Mouse (Mus musculus): ENCODE measurements at regions not wholly inside any gene's neighbourhood (a gene's known extent, or its start where the extent isn't known, plus 50 kb on each side); places are given as distances from the start of the nearest gene placed in this dataset.
A peak's percentile ranks its signal among the peaks of the same experiment; 100 is the strongest.

DNA sequence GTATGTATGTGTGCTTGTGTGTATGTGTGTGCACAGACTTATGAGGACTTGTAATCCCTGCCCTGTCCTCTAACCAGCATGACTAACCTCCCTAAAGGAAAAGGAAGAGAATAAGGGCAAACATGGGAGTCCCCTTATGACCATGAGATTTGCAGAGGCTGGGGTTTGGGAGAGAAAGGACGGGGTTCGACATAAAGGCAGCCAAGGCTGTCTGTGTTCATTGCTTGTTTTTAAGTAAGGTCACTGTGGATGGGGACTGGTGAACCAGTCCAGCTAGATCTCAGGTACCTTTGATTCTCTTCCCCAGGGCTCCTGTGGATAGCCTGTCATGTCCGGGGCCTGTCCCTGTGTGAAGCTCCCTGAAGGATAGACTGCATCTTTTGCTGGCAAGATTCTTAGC is 55.6 kb downstream of the Irf2bp2 start:
- WGBS = 43% methylated on average over 3 of the region's 3 CpGs
- H3K9ac ChIP-seq = no peak overlapping the region
- no peaks in the 10 kb centered on the region for H3K9me3 ChIP-seq (replicated peaks)
- H3K27me3 ChIP-seq = no peaks in the 10 kb centered on the region
- H3K4me1 ChIP-seq = peaks cover 63% of the 10 kb centered on the region
- no peak overlapping the region for H3K4me2 ChIP-seq
- H3K36me3 ChIP-seq = no peaks in the 10 kb centered on the region
- H3K27ac ChIP-seq = peak overlapping the region; percentile 57; the same call in 1 of the 2 replicates
- no peak for ATAC-seq (replicated peaks; ENCODE audit: low FRiP score)
- no peak overlapping the region for H3K4me3 ChIP-seq (replicated peaks)

DNA sequence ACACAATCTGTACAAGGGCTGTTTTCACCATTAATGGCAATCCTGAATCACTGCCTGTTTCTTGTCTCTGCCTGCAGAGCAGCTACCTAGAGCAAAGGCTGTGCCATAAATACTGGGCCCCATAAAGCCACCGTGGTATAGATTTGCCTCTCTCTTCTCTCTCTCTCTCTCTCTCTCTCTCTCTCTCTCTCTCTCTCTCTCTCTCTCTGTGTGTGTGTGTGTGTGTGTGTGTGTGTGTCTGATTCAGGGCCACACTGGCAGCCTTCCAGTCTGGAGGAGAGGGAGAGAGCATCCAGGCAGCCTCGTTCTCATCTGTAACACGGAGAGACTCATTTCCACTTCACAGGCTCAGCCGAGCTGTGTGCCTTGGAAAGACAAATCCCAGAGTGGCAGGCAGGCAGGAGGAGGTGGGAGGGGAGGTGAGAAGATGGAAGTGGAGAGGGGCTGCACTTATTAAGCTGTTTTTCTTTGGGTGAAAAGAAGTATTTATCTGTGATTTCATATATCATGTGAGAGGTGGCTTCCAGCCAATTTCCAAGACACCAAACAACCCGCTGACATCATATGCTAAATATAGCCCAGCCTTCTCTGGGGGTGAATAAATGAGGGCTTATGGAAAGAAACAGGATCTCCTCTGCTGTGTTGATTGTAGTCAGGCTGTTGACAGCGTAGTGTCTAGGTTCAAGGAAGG is 56.7 kb downstream of the Irf2bp2 start:
- no peaks in the 10 kb centered on the region for H3K27me3 ChIP-seq
- no peak for ATAC-seq (replicated peaks; ENCODE audit: low FRiP score)
- 0 out of 2 replicates have a peak overlapping the region, but pooled peaks have one; percentile 26 for H3K4me2 ChIP-seq
- 13% methylated on average over 6 of the region's 6 CpGs for WGBS
- H3K27ac ChIP-seq = peak overlapping the region; percentile 87
- no peak overlapping the region for H3K9ac ChIP-seq
- no peaks in the 10 kb centered on the region for H3K36me3 ChIP-seq
- peaks cover 62% of the 10 kb centered on the region for H3K4me1 ChIP-seq
- no peak overlapping the region for H3K4me3 ChIP-seq (replicated peaks)
- no peaks in the 10 kb centered on the region for H3K9me3 ChIP-seq (replicated peaks)

DNA sequence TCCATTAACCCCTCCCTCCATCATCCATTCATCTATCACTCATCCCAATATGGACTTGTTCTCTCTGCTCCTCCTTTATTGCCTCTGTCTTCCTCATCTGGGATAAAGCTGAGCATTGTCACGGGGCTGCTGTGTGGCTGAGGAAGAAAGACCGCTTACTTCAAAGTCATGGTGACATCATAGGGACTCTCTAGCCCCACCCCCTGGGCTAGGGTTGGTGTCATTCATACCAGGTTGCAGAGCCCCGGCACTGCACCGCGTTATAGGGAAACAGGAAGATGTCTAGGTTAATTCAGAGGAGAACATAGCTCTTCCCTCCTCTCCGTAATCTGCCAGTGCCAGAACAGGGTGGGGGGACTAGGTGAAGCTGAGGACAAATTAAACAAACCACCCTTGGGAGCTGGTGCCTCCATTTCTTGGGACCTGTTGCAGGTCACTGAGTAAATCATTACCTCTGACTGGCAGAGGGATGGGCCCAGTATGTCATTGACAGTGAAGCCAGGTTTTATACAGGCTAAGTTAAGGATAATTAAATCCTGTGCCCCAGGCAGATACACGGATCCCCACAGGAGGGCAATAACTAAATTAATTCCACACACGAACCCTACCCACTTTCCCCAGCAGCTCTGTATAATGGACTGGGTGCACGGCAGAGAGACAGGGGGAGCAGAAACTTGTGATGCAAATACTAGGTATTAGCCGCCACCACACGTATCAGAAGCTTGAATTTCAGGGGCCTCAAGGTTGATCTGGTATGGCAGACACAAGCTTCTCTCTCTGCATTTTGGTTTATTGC is 57.5 kb downstream of the Irf2bp2 start:
- Histone ChIP-seq H3K27ac (peak overlapping the region; percentile 87), H3K27me3 (no peaks in the 10 kb centered on the region), H3K4me3 (replicated peaks) (no peak overlapping the region), H3K36me3 (no peaks in the 10 kb centered on the region), H3K4me1 (peaks cover 61% of the 10 kb centered on the region), H3K4me2 (peak overlapping the region; percentile 26), H3K9me3 (replicated peaks) (no peaks in the 10 kb centered on the region), H3K9ac (no peak overlapping the region)
- WGBS = 20% methylated on average over 11 of the region's 11 CpGs
- ATAC-seq (replicated peaks; ENCODE audit: low FRiP score) = peak; percentile 41; the same call in 1 of the 2 replicates

DNA sequence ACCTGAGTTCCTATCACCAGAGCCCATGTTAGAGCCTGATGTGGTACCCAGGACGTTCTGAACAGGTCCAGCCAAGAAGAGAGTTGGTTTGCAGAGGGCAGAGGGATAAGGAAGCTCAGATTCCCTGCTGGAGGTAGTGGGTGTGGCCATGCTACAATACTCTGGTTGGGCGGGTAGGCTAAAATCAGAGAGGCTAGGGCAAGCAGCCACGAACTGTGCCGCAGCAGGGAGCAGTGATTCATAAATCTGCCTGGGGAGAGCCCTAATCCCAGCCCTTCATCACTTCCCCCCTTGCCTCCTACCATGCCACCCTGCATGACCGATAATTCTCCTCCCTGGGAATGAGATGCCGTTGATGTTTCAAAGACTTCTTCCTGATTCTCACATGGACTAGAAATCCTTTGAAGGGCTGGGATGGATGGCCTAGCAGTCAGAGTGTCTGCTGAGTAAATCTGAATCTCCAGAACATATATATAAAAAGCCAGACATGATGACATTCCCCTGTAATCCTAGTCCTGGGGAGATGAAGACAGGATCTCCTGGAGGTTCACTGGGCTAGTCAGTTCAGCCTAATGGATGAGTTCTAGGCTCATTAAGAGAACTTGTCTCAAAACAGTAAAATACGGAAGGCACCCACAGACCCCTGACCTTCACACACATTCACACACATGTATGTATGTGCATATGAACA is 57.6 kb upstream of the Tarbp1 start:
- no peak overlapping the region for H3K4me3 ChIP-seq (replicated peaks)
- no peaks in the 10 kb centered on the region for H3K36me3 ChIP-seq
- no peaks in the 10 kb centered on the region for H3K27me3 ChIP-seq
- no peaks in the 10 kb centered on the region for H3K9me3 ChIP-seq (replicated peaks)
- no peak overlapping the region for H3K4me2 ChIP-seq
- H3K9ac ChIP-seq = no peak overlapping the region
- H3K27ac ChIP-seq = no peak overlapping the region
- peaks cover 40% of the 10 kb centered on the region for H3K4me1 ChIP-seq
- WGBS = 23% methylated on average over 7 of the region's 7 CpGs
- ATAC-seq (replicated peaks; ENCODE audit: low FRiP score) = 0 out of 2 replicates have a peak, but pooled peaks have one; percentile 17

DNA sequence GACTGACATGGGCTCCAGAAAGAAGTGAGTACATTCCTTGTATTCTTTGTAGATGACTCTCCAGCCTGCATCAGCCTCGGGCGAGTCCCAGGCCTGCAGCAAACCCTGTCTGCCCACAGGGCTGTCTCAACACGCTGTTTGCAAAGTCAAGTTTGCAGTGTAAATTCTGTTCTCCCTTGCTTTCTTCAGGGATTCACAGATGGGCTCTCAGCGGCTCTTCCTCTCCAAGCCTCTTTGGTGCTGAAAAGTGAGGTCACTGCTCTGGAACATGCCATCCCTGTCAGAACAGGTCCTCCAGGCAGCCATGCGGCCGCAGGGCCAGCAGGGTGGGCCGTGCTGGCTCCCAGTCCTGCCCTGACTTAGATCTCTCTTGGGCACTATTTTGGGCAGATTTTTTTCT is 56.6 kb upstream of the Tarbp1 start:
- Histone ChIP-seq H3K4me2 (no peak overlapping the region), H3K9me3 (replicated peaks) (no peaks in the 10 kb centered on the region), H3K4me1 (peaks cover 40% of the 10 kb centered on the region), H3K27me3 (no peaks in the 10 kb centered on the region), H3K27ac (no peak overlapping the region), H3K4me3 (replicated peaks) (no peak overlapping the region), H3K36me3 (no peaks in the 10 kb centered on the region), H3K9ac (no peak overlapping the region)
- ATAC-seq (replicated peaks; ENCODE audit: low FRiP score) = no peak
- 84% methylated on average over 7 of the region's 7 CpGs for WGBS

DNA sequence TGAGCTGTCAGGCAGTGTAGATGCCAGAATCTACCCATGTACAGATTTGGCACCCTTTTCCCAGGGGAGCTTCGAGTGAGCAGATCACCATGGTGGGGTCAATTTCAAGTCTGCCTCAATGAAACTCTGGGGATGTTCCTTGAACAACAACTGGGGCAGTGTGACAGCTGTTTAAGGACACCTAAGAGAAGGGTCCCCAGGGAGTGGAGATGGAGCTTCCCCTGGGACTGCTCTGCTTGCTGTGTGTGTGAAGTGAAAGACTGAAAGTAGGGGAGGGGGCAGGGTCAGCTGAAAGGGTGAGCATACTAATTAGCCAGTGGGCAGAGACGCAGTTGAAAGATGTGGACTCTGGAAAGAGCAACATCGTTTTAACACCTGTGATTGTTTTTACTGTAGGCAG is 54.5 kb upstream of the Tarbp1 start:
- ATAC-seq (replicated peaks; ENCODE audit: low FRiP score) = no peak
- H3K9me3 ChIP-seq (replicated peaks) = no peaks in the 10 kb centered on the region
- no peak overlapping the region for H3K4me2 ChIP-seq
- no peaks in the 10 kb centered on the region for H3K27me3 ChIP-seq
- H3K4me3 ChIP-seq (replicated peaks) = no peak overlapping the region
- no peak overlapping the region for H3K27ac ChIP-seq
- WGBS = 36% methylated on average over 3 of the region's 3 CpGs
- no peaks in the 10 kb centered on the region for H3K36me3 ChIP-seq
- no peak overlapping the region for H3K9ac ChIP-seq
- H3K4me1 ChIP-seq = peaks cover 40% of the 10 kb centered on the region

DNA sequence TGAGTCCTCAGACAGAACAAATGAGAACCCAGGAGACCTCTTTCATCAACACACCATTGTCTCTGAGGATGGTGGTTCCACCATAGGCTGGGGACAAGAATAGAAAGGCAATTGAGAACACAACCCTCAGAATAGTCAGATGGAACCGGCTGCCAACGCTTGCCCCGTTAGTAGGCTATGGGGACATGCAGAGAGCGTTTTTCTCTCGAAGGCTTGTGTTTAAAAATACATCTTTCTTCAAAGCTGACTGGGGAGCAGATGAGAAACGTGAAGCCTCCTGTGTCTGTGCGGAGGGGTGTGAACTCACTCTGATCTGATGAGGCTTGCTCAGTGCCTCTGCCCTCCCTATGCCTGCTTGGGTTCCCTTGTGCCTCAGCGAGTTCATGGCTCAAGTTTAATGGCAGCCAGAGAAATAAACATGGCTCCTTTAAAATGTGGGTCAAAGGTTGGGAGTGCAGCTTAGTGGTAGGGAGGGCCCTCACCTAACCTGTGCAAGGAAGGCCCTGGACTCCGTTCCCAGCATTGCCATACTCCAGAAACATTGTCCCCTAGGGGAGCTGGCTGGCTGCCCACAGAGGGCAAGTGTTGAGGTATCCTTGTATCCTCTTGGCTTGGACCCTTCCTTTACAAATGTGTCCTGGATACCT is 53.7 kb upstream of the Tarbp1 start:
- Histone ChIP-seq H3K27me3 (no peaks in the 10 kb centered on the region), H3K4me3 (replicated peaks) (no peak overlapping the region), H3K27ac (no peak overlapping the region), H3K9ac (no peak overlapping the region), H3K4me2 (no peak overlapping the region), H3K36me3 (no peaks in the 10 kb centered on the region), H3K4me1 (peaks cover 43% of the 10 kb centered on the region), H3K9me3 (replicated peaks) (no peaks in the 10 kb centered on the region)
- 66% methylated on average over 9 of the region's 9 CpGs for WGBS
- no peak for ATAC-seq (replicated peaks; ENCODE audit: low FRiP score)

DNA sequence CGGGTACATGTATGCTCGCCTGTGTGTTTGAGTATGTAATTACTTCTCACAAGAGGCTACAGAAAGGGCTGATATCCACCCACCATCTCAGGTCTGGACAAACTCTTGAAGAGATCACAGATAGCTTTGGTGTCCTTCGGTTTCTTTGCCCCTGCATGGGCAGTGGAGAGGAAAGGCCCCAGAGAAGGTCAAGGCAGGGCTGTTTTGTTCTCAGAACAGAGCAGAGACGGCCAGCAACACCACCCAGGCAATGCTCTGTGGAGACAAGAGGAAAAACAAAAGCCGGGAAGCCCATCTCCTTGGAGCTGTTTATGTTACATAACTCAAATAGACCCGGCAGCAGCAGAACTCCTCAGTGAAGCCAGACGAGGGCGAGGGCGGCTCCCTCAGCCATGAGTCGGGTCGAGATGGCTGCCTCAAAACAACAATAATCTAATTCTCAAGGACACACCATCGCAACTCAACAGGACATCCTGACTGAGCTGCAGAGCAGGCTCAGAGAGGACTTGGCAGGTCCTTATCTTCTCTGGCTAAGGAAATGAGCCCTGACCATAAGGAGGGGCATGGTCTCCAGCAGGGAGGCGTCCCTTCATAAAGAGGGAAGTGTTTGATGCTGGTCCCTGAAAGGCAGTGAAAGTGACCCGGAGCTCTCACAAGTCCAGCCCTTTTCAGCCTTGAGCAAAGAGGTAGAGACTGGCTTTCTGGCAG is 52.2 kb upstream of the Tarbp1 start:
- Histone ChIP-seq H3K9me3 (replicated peaks) (no peaks in the 10 kb centered on the region), H3K9ac (no peak overlapping the region), H3K36me3 (no peaks in the 10 kb centered on the region), H3K27ac (peak overlapping the region; percentile 82), H3K4me2 (peak overlapping the region; percentile 14; the same call in 1 of the 2 replicates), H3K4me3 (replicated peaks) (no peak overlapping the region), H3K4me1 (peaks cover 37% of the 10 kb centered on the region), H3K27me3 (no peaks in the 10 kb centered on the region)
- 16% methylated on average over 14 of the region's 14 CpGs for WGBS
- ATAC-seq (replicated peaks; ENCODE audit: low FRiP score) = peak; percentile 62

DNA sequence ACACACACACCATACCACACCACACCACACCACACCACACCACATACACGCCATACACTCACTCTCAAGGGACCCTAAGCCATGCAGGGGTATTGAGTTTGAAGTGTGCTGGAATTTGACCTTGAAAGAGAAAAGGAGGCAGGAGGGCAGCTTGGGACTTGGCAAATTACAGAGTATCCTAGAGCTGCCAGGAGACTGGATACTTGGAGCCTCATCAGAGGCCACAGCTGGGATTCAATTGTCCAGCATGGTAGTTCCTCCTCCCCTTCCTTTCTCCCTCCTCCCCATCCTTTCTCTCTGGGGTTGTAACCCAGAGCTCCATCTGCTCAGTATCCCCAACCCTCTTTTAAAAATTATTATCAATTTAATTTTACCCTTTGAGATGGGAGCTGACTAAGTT is 50.7 kb upstream of the Tarbp1 start:
- Histone ChIP-seq H3K27ac (no peak overlapping the region), H3K4me3 (replicated peaks) (no peak overlapping the region), H3K4me1 (peaks cover 35% of the 10 kb centered on the region), H3K27me3 (no peaks in the 10 kb centered on the region), H3K9me3 (replicated peaks) (no peaks in the 10 kb centered on the region), H3K36me3 (no peaks in the 10 kb centered on the region), H3K4me2 (no peak overlapping the region), H3K9ac (no peak overlapping the region)
- ATAC-seq (replicated peaks; ENCODE audit: low FRiP score) = no peak
- WGBS = 74% methylated on average over 1 of the region's 1 CpGs

Data from kidney, embryonic 15.5 days (tissue).